Mouse (Mus musculus): Measurements from ENCODE around the gene Usp28. TPM values are rescaled to one million over a fixed set of nuclear protein-coding genes. Genes with fewer than 3 reads are reported as not detected.

Usp28 gene
- polyA plus RNA-seq, 1 experiment, result 78.3 TPM

DNA sequence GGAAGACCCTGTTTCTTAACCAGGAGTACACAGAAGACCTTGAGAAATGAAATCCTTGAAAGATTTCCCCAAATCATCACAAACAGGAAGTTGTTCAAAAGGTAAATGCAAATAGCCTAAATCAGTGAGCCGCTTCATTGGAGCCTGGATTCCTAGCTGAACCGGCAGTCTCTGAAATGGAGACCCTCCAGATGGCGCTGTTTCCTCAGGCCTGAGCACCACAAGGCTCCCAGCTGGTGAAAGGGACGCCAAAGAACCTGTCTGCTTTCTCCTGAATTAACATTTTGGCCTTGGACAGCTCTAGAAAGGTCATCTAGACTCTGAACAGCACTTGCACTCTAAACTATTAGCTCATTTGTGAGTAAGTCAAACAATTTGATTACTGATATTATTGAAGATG is 96.4 kb downstream of the Usp28 start:
- Histone ChIP-seq H3K4me1 (ENCODE audit: control insufficient read depth, insufficient read depth, low read length) (no peaks in the 10 kb centered on the region), H3K27ac (ENCODE audit: insufficient read depth, low read length) (no peak overlapping the region), H3K27me3 (ENCODE audit: control insufficient read depth, insufficient read depth, low read length) (no peaks in the 10 kb centered on the region), H3K4me3 (replicated peaks; ENCODE audit: insufficient read depth, low read depth, low read length) (no peak overlapping the region)
- WGBS, result 7% methylated on average over 4 of the region's 4 CpGs
- no peak for TF ChIP-seq POLR2A (IDR thresholded peaks at IDR 0.05; ENCODE audit: borderline replicate concordance, insufficient read depth, low read length)
- peak; percentile 96 for TF ChIP-seq CTCF (IDR thresholded peaks at IDR 0.05; ENCODE audit: borderline replicate concordance, insufficient read depth, low read depth, low read length)
- peak; percentile 73 to 79 for DNase-seq

DNA sequence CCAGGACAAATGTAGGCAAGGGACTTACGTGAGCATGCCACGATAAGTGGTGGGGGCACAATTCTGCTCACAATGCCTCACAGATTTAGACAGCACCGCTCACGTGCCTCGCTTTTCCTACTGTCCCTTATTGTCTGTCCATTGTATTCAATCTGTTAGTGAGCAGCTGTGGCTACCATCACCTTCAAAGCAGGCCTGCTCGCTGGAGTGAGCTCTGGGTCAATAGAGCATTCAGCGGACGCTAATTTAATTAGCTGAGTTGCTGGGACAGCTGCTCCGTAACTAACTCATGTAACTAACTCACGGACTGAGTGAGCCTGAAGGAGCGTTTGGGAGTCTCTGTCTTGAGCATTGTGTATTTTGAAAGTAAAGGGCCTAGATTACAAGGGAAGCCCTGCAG is 102.1 kb downstream of the Usp28 start:
- H3K4me1 ChIP-seq (ENCODE audit: control insufficient read depth, insufficient read depth, low read length), result no peaks in the 10 kb centered on the region
- H3K4me3 ChIP-seq (replicated peaks; ENCODE audit: insufficient read depth, low read depth, low read length), result no peak overlapping the region
- TF ChIP-seq CTCF (IDR thresholded peaks at IDR 0.05; ENCODE audit: borderline replicate concordance, insufficient read depth, low read depth, low read length) (no peak), POLR2A (IDR thresholded peaks at IDR 0.05; ENCODE audit: borderline replicate concordance, insufficient read depth, low read length) (no peak)
- WGBS, result 49% methylated on average over 11 of the region's 11 CpGs
- no peaks in the 10 kb centered on the region for H3K27me3 ChIP-seq (ENCODE audit: control insufficient read depth, insufficient read depth, low read length)
- no peak for DNase-seq
- H3K27ac ChIP-seq (ENCODE audit: insufficient read depth, low read length), result no peak overlapping the region

Other genes with a start within 250 kb of the Usp28 start
- gene Zbtb16, start 149.2 kb upstream of the Usp28 start, polyA plus RNA-seq (2012; rRNA removed), result 5.0 and 8.5 TPM in 2 replicates
- gene Htr3a, start 74.3 kb upstream of the Usp28 start, polyA plus RNA-seq (2012; rRNA removed), result 1.6 and 1.8 TPM in 2 replicates
- gene Htr3b, start 20.4 kb upstream of the Usp28 start, polyA plus RNA-seq (2012; rRNA removed), result not detected in 2 replicates
- 32.7 and 33.3 TPM in 2 replicates for gene Zw10, start 70.2 kb downstream of the Usp28 start, polyA plus RNA-seq (2012; rRNA removed)
- gene Tmprss5, start 95.9 kb downstream of the Usp28 start, polyA plus RNA-seq (2012; rRNA removed), result 7.3 and 8.4 TPM in 2 replicates

Data from cerebellum, adult 2 months (tissue).